Mouse (Mus musculus) left cerebral cortex, adult 9 months (tissue): Measurements from ENCODE around the gene Cpeb1.
A peak's percentile ranks its signal among the peaks of the same experiment; 100 is the strongest.
"Not testable (repeated sequence)": the region's sequence is repeated elsewhere in the genome, so short reads cannot be mapped to it uniquely, and the experiment has no call there.

Experiments
- DNase-seq, 2 experiments: peaks; one replicate each; pipeline ENCODE4 v3.0.0; 2022; ENCODE audit warnings: low spot score in 2 of 2

The Cpeb1 gene

GRCm38 (mm10) chr7:81455155-81455651 is at the start of gene Cpeb1:
Gene Cpeb1 (minus strand): TSS chr7:81455465.
- peak in 1 of 2 experiments; percentile 81 for DNase-seq

GRCm38 (mm10) chr7:81501050-81501449 is 45.8 kb upstream of the Cpeb1 start:
- no peak for DNase-seq

- DNase-seq: no peak
These were observed 42.9 kb upstream of the Cpeb1 start, which contains the start of gene BC048679 for GRCm38 (mm10) chr7:81498181-81498580. Gene BC048679 (minus strand): TSS chr7:81498281.

GRCm38 (mm10) chr7:81497171-81497570 is 41.9 kb upstream of the Cpeb1 start:
- no peak for DNase-seq

GRCm38 (mm10) chr7:81493331-81494021 is 38.2 kb upstream of the Cpeb1 start, which contains the start of gene Ap3b2:
Gene Ap3b2 (minus strand): TSS chr7:81493925.
- DNase-seq: peak; percentile 51 to 76

GRCm38 (mm10) chr7:81492628-81493027 is 37.4 kb upstream of the Cpeb1 start:
- no peak for DNase-seq

GRCm38 (mm10) chr7:81489649-81490048 is 34.4 kb upstream of the Cpeb1 start:
- DNase-seq: no peak

- DNase-seq: no peak
These were observed 25.5 kb upstream of the Cpeb1 start for GRCm38 (mm10) chr7:81480800-81481199.

GRCm38 (mm10) chr7:81479531-81480090 is 24.3 kb upstream of the Cpeb1 start:
- DNase-seq: no peak

GRCm38 (mm10) chr7:81478261-81478660 is 23.0 kb upstream of the Cpeb1 start:
- not testable (repeated sequence) for DNase-seq

GRCm38 (mm10) chr7:81476833-81477232 is 21.6 kb upstream of the Cpeb1 start:
- no peak for DNase-seq

- DNase-seq: peak in 1 of 2 experiments; percentile 43
These were observed 20.0 kb upstream of the Cpeb1 start for GRCm38 (mm10) chr7:81475221-81475620.

GRCm38 (mm10) chr7:81464906-81465450 is 9.7 kb upstream of the Cpeb1 start:
- no peak for DNase-seq

GRCm38 (mm10) chr7:81464116-81464515 is 8.9 kb upstream of the Cpeb1 start:
- no peak for DNase-seq

GRCm38 (mm10) chr7:81462815-81463214 is 7.5 kb upstream of the Cpeb1 start:
- no peak for DNase-seq

- DNase-seq: peak in 1 of 2 experiments; percentile 70
These were observed 780 bp downstream of the Cpeb1 start for GRCm38 (mm10) chr7:81454331-81455039.

- peak in 1 of 2 experiments; percentile 46 for DNase-seq
These were observed 1.6 kb downstream of the Cpeb1 start for GRCm38 (mm10) chr7:81453443-81454274.

- peak in 1 of 2 experiments; percentile 53 for DNase-seq
These were observed 2.3 kb downstream of the Cpeb1 start for GRCm38 (mm10) chr7:81452971-81453441.

GRCm38 (mm10) chr7:81398957-81399356 is 56.3 kb downstream of the Cpeb1 start:
- no peak for DNase-seq

- DNase-seq: no peak
These were observed 75.9 kb downstream of the Cpeb1 start for GRCm38 (mm10) chr7:81379363-81379762.

GRCm38 (mm10) chr7:81372337-81372920 is 82.8 kb downstream of the Cpeb1 start:
- peak; percentile 65 to 82 for DNase-seq
